Mouse (Mus musculus): ENCODE results near the gene Spred2.

Gene Spred2

GRCm38 (mm10) chr11:19952963-19953362 is 28.8 kb downstream of the Spred2 start:
- in situ Hi-C loops (cut with MboI, MseI) = loop anchor here (10.0 kb wide), 1 partner anchor 1382 kb away; no protein-coding TSS in a partner anchor

DNA sequence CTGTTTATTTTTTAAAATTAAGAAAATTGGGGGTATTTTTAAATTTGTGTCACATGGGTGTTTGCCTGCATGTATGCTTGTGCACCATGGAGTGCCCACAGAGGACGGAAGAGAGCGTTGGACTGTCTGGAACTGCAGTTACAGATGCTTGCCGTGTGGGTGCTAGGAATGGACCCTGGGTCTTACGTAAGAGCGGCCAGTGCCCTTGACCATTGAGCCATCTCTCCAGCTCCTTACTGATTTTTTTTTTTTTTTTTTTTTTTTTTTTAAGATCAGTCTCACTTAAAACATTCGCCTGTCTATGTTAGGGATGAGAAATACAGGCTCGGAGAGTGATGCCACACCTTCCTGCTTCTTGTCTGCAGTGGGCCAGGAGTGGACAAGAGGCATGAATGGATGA is 29.7 kb downstream of the Spred2 start:
- in situ Hi-C loops (cut with MboI, MseI) = loop anchor here (10.0 kb wide), 1 partner anchor 1381 kb away; no protein-coding TSS in a partner anchor

DNA sequence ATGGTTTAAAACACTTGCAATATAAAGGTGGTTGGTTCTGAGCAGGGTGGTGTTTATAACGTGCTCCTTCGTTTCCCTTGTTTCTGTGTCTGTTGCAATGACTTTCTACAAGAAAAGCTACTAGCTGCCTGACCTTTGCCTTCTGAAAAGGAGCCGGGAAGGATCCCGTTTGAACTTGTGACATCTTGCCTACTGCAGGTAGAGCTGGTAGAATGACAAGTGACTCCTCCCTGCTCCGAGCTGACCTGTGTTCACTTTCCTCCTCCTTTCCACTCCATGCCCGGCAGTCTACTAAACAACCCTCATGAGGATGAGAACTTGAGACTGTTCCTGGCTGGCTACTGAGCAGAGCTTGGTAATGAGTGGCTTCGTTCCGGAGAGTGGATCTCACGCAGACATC is 30.9 kb downstream of the Spred2 start:
- in situ Hi-C loops (cut with MboI, MseI) = loop anchor here (10.0 kb wide), 1 partner anchor 1380 kb away; no protein-coding TSS in a partner anchor

GRCm38 (mm10) chr11:19955701-19956100 is 31.5 kb downstream of the Spred2 start:
- in situ Hi-C loops (cut with MboI, MseI) = loop anchor here (10.0 kb wide), 1 partner anchor 1379 kb away; no protein-coding TSS in a partner anchor

- in situ Hi-C loops (cut with MboI, MseI) = loop anchor here (10.0 kb wide), 1 partner anchor 1376 kb away; no protein-coding TSS in a partner anchor
These were observed 34.8 kb downstream of the Spred2 start for GRCm38 (mm10) chr11:19959006-19959405.

- in situ Hi-C loops (cut with MboI, MseI) = loop anchor here (10.0 kb wide), 1 partner anchor 1375 kb away; no protein-coding TSS in a partner anchor
These were observed 35.7 kb downstream of the Spred2 start for GRCm38 (mm10) chr11:19959897-19960296.

DNA sequence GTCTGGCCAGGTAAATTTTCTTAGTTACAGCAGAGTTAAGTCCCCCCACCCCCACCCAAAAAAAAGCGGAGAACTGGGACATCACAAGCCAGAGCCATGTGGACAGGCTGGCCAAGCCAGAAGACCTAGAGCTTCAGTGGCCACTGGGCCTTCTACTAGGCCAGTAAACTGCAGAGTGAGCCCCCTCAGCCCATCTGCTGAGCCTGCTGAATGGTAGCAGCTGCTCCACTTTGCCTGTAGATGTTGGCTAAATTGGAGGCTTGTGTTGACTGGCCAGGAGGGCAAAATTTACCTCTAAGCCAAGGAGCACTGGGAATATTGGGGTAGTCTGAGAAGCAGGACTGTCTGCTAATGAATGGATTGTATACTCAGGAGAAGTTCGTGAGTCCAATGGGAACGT is 36.4 kb downstream of the Spred2 start:
- in situ Hi-C loops (cut with MboI, MseI) = no loop called here

DNA sequence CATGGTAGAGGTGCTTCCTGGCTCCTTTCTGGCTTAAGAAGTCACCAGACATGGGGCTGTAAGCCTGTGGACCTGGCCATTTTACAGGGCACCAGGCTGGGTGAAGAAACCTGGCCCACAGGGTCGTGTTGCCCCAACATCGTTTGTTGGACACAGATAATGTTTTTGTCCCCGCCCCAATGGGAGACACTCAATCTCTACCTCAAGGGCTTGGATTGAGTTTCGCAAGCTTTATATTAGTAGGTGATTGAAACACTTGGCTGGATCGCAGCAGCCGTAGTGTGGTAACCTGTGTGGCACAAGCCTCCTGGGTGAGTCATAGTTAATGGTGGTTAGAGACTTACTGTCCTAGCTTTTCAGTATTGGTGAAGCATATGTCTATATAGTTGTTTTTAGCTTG is 36.9 kb downstream of the Spred2 start:
- in situ Hi-C loops (cut with MboI, MseI) = no loop called here

DNA sequence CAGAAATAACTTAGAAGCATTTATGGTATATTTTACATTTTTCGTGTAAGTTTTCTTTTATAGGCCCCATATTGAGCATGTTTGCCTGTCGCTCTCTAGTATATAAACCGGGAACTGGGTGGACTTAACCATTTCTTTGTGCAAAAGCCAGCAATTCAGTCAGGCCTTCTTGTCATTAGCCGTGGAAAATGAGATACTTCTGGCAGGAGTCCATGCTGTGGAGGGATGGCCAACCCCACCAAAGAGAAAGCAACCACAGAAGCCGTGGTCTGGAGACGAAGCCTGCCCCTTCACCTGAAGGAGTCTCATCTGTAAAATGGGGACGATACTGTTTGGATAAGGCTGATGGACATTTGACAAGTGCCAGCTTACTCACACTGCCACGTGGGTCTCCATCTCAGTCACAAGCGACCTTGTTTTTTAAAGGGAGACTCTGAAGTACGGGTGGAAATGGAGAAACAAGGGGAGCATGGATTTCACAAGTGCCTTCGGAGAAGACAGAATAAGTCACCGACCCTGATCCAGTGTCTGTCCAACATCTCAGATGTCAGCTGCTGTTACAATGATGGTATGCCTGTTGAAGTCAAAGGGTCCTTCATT is 37.7 kb downstream of the Spred2 start:
- in situ Hi-C loops (cut with MboI, MseI) = no loop called here

- in situ Hi-C loops (cut with MboI, MseI) = no loop called here
These were observed 38.6 kb downstream of the Spred2 start for GRCm38 (mm10) chr11:19962796-19963195.

DNA sequence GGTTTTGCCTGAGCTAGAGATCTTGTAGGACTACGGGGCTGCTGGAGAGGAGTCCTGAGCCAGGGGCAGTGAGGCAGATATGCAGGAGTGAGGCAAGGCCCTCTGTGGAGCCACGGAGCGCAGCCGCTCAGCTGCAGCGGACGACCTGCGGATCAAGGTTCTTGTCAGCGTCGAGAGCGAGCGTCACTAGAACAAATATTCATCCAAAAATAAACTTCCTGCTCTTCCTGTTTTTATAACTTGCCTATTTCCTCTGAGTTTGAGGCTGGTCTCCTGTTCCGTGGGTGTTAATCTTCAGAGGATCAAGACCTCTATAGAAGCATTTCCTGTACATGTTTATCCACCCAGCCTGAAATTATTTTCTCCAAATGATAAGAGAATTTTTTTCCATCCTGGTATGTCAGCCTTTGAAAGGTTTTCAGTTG is 39.6 kb downstream of the Spred2 start:
- in situ Hi-C loops (cut with MboI, MseI) = no loop called here

DNA sequence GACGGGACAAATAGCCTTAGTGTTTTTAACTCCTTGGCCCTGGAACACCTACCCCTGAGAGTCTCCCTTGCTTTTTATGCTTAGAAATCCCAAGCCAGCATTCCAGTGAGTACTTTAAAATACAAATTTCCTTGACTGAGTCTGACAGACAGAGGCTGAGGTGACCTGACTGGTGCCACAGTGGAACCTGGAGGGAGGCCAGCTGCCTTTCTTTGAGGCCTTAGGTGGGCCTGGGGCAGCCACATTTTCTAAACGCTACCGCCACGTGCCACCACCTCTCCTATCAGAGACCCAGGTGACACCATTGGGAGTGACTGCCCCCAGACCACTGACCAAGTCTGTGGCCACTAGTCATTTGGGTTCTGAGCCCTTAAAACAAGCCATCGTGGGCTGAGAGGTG is 40.2 kb downstream of the Spred2 start:
- in situ Hi-C loops (cut with MboI, MseI) = no loop called here

DNA sequence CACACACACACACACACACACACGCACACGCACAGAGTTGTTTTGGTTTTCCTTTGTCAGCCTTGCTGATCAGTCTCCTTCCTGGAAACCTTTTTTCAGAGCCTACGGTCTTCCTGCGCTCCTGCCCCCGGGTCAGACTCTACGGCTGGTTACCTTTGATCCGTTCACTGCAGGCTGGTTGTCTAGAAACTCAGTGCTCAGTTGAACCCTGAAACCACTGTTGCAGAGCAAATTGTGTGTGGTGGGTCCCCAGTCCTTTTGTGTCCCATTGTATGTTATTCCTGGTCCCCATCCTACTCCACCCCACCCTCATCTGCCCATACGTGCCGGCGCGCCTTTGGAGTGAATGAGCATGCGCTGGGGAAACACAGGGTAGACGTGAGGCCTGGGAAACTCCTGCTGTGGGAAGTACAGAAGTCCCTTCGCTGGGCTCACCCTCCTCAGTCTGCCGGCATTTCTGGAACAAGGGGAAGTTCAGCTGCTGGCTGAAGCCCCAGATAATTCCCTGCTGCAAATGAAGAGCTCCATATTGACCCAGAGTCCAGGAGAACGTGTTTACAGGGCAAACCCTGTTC is 40.9 kb downstream of the Spred2 start:
- in situ Hi-C loops (cut with MboI, MseI) = no loop called here

GRCm38 (mm10) chr11:19965664-19966063 is 41.5 kb downstream of the Spred2 start:
- in situ Hi-C loops (cut with MboI, MseI) = no loop called here

GRCm38 (mm10) chr11:19966294-19966693 is 42.1 kb downstream of the Spred2 start:
- in situ Hi-C loops (cut with MboI, MseI) = no loop called here

GRCm38 (mm10) chr11:19969584-19969983 is 45.4 kb downstream of the Spred2 start:
- in situ Hi-C loops (cut with MboI, MseI) = no loop called here

- in situ Hi-C loops (cut with MboI, MseI) = no loop called here
These were observed 48.0 kb downstream of the Spred2 start for GRCm38 (mm10) chr11:19971954-19972750.

- in situ Hi-C loops (cut with MboI, MseI) = no loop called here
These were observed 49.0 kb downstream of the Spred2 start for GRCm38 (mm10) chr11:19973032-19973790.

- in situ Hi-C loops (cut with MboI, MseI) = loop anchor here (5.0 kb wide), 1 partner anchor 49 kb away; no protein-coding TSS in a partner anchor
These were observed 51.9 kb downstream of the Spred2 start for GRCm38 (mm10) chr11:19976032-19976431.

DNA sequence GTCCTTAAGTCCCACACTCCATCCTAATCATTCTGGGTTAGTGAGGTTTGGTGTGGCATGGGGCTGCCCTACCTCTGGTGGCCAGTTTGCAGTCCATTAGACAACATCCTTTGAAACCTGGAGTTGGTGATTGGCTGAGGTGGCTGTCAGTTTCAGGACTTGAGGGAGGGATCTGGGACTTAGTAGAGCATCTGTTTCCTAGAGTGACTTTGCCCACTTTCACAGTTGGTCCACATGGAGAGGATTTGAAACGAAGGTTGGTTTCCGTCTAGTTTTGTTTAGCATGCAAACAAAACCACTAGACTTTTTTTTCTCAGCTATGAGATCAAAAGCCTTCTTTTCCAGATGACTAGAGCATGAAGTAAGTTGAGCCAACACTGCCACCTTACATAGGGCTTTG is 53.5 kb downstream of the Spred2 start:
- in situ Hi-C loops (cut with MboI, MseI) = loop anchor here (5.0 kb wide), 1 partner anchor 50 kb away; no protein-coding TSS in a partner anchor

DNA sequence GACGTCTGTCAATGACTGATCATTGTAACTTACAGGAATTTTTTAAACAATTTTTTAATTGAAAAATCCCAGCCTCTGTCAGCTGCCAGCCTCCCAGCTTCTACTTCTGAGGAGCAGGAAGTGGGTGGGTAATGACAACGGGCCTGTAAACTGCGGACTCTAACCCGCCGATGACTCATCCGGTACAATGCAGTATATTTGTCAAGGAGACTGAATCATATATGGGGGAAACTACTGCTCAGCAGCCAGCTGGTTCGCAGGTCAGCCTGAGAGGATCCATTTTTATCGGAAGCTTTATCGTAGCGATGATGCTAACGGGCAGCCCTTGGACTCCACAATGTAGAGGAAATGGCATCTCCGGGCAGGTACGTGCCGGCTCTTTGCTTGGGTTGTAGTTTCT is 55.2 kb downstream of the Spred2 start:
- in situ Hi-C loops (cut with MboI, MseI) = loop anchor here (5.0 kb wide), 1 partner anchor 52 kb away; no protein-coding TSS in a partner anchor

All from regulatory T cell (primary cell).